Mouse (Mus musculus) cerebellum, postnatal 14 days (tissue): ENCODE results near the gene Dlk1.
A peak's percentile ranks its signal among the peaks of the same experiment; 100 is the strongest.
"Not testable (repeated sequence)": the region's sequence is repeated elsewhere in the genome, so short reads cannot be mapped to it uniquely, and the experiment has no call there.

ENCODE experiments used
- DNase-seq, 2 experiments: peaks; one replicate each; pipeline ENCODE4 v3.0.0; 2021; ENCODE audit warnings: mixed read lengths in 2 of 2

The Dlk1 gene

GRCm38 (mm10) chr12:109486525-109486924 is 33.9 kb downstream of the Dlk1 start:
- not testable (repeated sequence) for DNase-seq

- peak; percentile 74 to 84 for DNase-seq
Observed at GRCm38 (mm10) chr12:109491701-109492100, 39.1 kb downstream of the Dlk1 start.

GRCm38 (mm10) chr12:109493381-109493780 is 40.8 kb downstream of the Dlk1 start:
- DNase-seq: peak; percentile 64 to 66

GRCm38 (mm10) chr12:109495016-109495644 is 42.5 kb downstream of the Dlk1 start:
- DNase-seq: no peak

- DNase-seq: no peak
Observed at GRCm38 (mm10) chr12:109496397-109496796, 43.8 kb downstream of the Dlk1 start.

GRCm38 (mm10) chr12:109500992-109501391 is 48.4 kb downstream of the Dlk1 start:
- DNase-seq: no peak

- no peak for DNase-seq
Observed at GRCm38 (mm10) chr12:109502360-109503040, 49.9 kb downstream of the Dlk1 start.

- DNase-seq: no peak
Observed at GRCm38 (mm10) chr12:109507693-109508092, 55.1 kb downstream of the Dlk1 start.

GRCm38 (mm10) chr12:109508495-109509454 is 56.2 kb downstream of the Dlk1 start:
- no peak for DNase-seq

- no peak for DNase-seq
Observed at GRCm38 (mm10) chr12:109509531-109510137, 57.0 kb downstream of the Dlk1 start.

GRCm38 (mm10) chr12:109510247-109510646 is 57.6 kb downstream of the Dlk1 start:
- no peak for DNase-seq

GRCm38 (mm10) chr12:109511456-109511855 is 58.8 kb downstream of the Dlk1 start:
- DNase-seq: no peak

- no peak for DNase-seq
Observed at GRCm38 (mm10) chr12:109512151-109512907, 59.7 kb downstream of the Dlk1 start.
